Mouse (Mus musculus) ovary, adult 10 weeks (tissue): ENCODE results near the gene Ppp1r18. TPM values are rescaled to one million over a fixed set of nuclear protein-coding genes. Genes with fewer than 3 reads are reported as not detected.

ENCODE experiments used
- polyA plus RNA-seq: library from polyadenylated mRNA; stranded (reverse); fragments of 350-450 nt; fragmentation: Illumina TruSeq; extraction: RNeasy Lipid Tissue Mini Kit (QIAGEN cat#74804); gene quantifications from one replicate; pipeline ENCODE4 v1.2.3, GENCODE M21; 2014

Ppp1r18 gene
- polyA plus RNA-seq = 2.1 TPM

DNA sequence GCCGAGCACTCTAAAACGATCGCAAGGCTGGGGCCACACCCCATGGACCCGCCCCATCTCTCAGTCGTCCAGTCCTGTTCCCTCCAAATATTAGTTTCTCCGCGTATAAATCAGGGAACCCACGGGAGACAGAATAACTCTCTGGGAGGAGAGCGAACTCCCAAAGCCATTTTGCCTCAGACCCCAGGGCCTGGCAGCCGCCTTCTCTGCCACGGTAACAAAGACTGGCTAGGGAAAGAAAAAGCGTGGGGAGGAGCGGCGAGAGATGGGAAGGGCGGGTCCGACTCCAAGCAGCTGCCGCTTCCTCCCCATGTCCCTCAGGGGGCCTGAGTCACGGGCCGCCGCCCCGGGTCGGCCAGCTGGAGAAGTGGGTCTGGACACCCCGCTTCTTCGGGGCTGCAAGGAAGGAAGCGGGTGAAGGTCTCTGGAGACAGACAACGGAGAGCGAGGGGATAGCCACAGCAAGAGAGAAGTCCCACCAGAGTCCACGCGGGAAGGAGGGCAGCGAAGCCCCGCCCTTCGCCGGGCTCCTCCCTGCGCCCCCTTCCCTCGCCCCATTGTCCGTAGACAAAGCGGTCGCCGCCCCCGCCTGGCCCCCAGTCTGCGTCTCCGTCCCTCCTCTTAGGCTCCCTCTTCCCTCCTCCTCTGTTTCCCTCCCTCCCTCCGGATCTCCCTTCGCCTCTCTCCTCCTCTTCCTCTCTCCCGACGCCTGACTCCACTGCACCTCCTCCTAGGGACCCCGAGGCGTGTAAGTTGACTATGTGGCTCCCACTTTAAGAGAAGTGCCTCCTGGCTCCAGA, at the start of gene Ppp1r18:
Ppp1r18 (plus strand) TSS at position 113 of the 800 bp plus-strand sequence.

DNA sequence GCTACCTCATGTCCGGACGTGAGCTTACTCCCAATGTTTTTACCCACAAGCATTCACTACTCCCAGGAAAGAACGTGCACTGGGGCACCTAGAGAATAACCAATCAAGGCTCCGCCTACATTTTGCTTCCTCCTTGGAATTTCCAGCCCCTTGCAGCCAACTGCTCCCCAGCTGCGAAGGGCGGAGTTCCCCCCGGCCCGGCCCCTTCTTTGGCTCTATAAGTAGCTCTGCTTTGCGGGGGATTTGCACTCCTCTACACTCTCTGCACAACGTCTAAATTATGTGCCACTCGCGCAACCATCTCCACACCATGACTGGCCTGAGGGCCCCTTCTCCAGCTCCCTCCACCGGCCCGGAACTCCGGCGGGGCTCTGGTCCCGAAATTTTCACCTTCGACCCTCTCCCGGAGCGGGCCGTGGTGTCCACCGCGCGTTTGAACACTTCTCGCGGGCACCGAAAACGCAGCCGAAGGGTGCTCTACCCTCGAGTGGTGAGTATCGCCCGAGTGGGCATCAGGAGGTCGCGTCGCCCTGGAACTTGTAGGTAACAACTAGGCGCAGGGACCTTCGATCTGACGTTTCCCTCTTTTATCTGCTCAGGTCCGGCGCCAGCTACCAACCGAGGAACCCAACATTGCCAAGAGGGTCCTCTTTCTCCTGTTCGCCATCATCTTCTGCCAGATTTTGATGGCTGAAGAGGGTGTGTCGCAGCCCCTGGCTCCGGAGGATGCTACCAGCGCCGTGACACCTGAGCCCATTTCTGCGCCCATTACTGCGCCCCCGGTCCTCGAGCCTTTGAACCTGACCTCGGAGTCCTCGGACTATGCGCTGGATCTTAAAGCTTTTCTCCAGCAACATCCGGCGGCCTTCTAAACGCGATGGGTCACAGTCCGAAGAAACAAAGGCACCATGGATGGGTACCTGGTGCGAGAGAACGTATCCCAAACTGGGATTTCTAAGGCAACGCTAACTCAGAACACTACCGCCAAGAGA, 43.7 kb upstream of the Ppp1r18 start, which contains the start of gene Ier3:
Ier3 (plus strand) TSS at position 246 of the 992 bp plus-strand sequence.

GRCm38 (mm10) chr17:35822964-35823937, 42.1 kb upstream of the Ppp1r18 start, which contains the start of gene Flot1:
TSS of gene Flot1 (plus strand) at chr17:35823230.

GRCm38 (mm10) chr17:35838122-35838544, 27.3 kb upstream of the Ppp1r18 start, which contains the start of gene Tubb5:
TSS of gene Tubb5 (minus strand) at chr17:35838306.

DNA sequence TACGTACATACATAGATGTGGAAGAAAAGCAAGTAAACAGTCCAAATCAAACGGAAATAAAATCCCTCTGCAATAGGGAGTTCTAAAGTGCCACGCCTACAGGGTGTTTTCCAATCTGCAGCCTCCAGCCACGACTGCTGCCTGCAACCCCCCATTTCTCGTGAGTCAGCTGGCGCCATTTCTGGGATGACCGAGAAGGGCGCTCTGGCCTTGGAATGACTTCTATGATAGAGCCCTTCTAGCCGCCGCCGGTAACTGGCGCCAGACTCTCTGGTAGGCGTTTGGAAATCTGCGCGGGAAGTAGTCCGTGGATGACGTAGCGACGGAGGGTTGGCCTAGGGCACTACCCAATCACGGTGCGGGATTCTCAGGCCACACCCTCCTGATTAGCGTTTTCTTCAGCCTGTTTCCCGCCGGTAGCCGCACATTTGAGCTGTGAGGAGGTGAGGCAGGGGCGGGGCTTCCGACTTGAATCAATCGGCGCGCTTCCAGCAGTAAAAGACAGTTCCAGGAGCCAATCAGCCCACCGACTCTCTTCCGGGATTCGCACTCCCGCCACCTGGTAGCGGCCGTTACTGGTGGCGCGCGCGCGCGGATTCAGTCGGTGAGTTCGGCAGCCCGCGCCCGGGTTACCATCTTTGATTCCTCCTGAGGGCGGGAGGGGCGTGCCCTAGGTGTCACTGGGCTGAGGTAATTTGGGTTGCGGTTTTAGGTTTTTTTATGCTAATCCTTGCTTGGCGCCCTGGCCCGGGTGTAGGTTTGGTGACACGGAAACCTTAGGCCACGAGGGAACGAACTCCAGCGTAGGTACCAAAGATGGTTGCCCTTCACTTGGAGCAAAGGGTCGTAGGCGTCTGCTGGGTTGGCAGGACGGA, 24.1 kb upstream of the Ppp1r18 start, which contains the start of gene Mdc1:
Mdc1 (plus strand) TSS at position 440 of the 875 bp plus-strand sequence.

DNA sequence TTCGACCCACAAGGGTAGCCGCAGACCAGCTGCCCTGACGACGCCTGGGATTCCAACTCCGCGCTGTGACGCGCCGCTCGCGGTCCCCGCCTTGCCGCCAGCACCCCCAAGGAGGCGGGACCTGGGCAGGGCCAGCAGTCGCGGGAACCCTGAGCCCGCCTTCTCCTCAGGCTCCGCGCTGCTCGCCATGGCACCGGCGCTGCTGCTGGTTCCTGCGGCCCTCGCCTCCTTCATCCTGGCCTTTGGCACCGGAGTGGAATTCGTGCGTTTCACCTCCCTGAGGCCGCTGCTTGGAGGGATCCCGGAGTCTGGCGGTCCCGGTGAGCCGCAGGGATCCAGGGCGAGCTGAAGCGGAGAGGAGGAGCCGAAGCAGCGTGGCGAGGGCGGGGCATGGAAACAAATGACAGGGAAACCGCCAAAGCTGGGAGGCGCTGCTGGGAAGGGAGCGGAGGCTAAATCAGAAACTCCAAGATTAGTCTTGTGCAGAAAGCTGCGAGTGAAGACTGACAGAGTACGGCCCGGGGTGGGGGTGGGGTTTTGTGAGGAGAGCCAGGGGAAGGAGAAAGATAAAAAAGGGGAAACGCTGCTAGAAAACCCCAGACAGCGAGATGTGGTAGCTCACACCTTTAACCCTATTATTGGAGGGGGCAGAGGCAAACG, 4.1 kb upstream of the Ppp1r18 start, which contains the start of gene Nrm:
Nrm (plus strand) TSS at position 121 of the 660 bp plus-strand sequence.

DNA sequence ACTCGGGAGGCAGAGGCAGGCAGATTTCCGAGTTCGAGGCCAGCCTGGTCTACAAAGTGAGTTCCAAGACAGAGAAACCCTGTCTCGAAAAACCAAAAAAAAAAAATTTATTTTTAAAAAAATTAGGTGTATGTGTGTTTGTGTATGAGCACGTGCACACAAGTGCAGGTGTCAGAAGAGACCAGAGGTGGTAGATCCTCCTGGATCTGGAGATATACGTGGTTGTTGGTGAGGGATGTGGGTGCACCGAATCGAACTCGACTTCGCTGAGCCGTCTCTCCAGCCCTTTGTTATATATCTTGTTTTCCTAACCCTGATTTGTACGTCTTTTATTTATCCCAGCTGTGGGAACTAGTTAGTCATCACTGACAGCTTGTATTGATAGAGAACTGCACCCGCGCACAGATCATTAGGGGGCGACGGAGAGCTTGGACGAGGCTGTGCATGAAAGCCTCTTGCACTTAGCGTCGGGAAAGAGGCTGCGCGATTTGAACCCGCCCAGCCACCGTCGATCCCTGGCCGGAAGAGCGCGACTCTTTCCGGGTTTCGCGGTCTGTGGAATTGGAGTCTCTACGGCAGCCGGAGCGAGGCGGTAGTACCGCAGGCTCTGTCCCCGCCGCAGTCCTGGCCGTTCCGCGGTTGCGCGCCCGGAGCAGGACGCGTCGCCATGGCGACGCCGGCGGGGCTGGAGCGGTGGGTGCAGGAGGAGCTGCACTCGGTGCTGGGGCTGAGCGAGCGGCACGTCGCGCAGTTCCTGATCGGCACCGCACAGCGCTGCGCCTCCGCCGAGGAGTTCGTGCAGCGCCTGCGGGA, 14.1 kb downstream of the Ppp1r18 start, which contains the start of gene Dhx16:
Dhx16 (plus strand) TSS at position 575 of the 813 bp plus-strand sequence.

GRCm38 (mm10) chr17:35896781-35897643, 31.6 kb downstream of the Ppp1r18 start, which contains the start of gene 2310061I04Rik:
TSS of gene 2310061I04Rik (minus strand) at chr17:35897431.

DNA sequence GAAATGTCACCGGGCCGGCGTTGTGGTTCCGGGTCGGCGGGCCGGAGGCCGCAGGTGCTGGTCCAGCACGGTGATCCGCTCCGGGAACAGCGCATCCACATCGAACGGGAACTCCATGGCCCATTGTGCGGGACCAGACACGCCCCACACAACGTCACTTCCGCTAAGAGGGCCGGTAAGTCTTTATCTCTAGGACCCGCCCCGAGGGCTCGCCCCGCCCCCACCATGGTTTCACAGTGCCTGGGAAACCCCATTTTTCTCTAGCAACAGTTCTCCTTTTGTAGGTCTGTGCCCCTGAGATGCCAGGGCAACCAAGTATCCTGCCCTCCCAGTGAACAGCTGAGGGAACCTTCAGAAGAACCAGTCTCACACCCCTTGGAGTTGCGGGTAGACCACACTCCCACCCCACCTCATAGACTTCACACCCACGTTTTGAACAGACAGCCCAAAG, 44.6 kb downstream of the Ppp1r18 start, which contains the start of gene Atat1:
Atat1 (minus strand) TSS at position 157 of the 451 bp plus-strand sequence.

GRCm38 (mm10) chr17:35916297-35917142, 51.1 kb downstream of the Ppp1r18 start, which contains the start of the genes Mrps18b and Ppp1r10:
TSS of gene Mrps18b (minus strand) at chr17:35916389.
TSS of gene Ppp1r10 (plus strand) at chr17:35916434.

Other genes starting within 250 kb of the Ppp1r18 start
- not detected for gene Gm9573, start 239.0 kb upstream of the Ppp1r18 start, polyA plus RNA-seq
- 0.17 TPM for gene Mucl3, start 221.9 kb upstream of the Ppp1r18 start, polyA plus RNA-seq
- gene Vars2, start 198.0 kb upstream of the Ppp1r18 start, polyA plus RNA-seq = 0.48 TPM
- 2.4 TPM for gene Gtf2h4, start 191.9 kb upstream of the Ppp1r18 start, polyA plus RNA-seq
- 7.1 TPM for gene Ddr1, start 161.0 kb upstream of the Ppp1r18 start, polyA plus RNA-seq
- gene Ier3, start 43.9 kb upstream of the Ppp1r18 start, polyA plus RNA-seq = 7.2 TPM
- gene Flot1, start 42.4 kb upstream of the Ppp1r18 start, polyA plus RNA-seq = 6.8 TPM
- gene Tubb5, start 27.3 kb upstream of the Ppp1r18 start, polyA plus RNA-seq = 165 TPM
- 27.0 TPM for gene Mdc1, start 24.1 kb upstream of the Ppp1r18 start, polyA plus RNA-seq
- gene Nrm, start 4.3 kb upstream of the Ppp1r18 start, polyA plus RNA-seq = 4.5 TPM
- gene Dhx16, start 14.2 kb downstream of the Ppp1r18 start, polyA plus RNA-seq = 17.6 TPM
- gene 2310061I04Rik, start 31.8 kb downstream of the Ppp1r18 start, polyA plus RNA-seq = 11.3 TPM
- gene Atat1, start 44.5 kb downstream of the Ppp1r18 start, polyA plus RNA-seq = 8.8 TPM
- 14.5 TPM for gene Mrps18b, start 50.8 kb downstream of the Ppp1r18 start, polyA plus RNA-seq
- gene Ppp1r10, start 50.8 kb downstream of the Ppp1r18 start, polyA plus RNA-seq = 47.7 TPM
- 63.5 TPM for gene Abcf1, start 104.2 kb downstream of the Ppp1r18 start, polyA plus RNA-seq
- 1.6 TPM for gene Gnl1, start 114.3 kb downstream of the Ppp1r18 start, polyA plus RNA-seq
- 4.4 TPM for gene Prr3, start 114.6 kb downstream of the Ppp1r18 start, polyA plus RNA-seq
- 2.5 TPM for gene H2-T24, start 155.0 kb downstream of the Ppp1r18 start, polyA plus RNA-seq
- gene H2-T23, start 167.3 kb downstream of the Ppp1r18 start, polyA plus RNA-seq = 2.5 TPM
- gene H2-T22, start 177.2 kb downstream of the Ppp1r18 start, polyA plus RNA-seq = 8.8 TPM
- gene Gm6034, start 177.4 kb downstream of the Ppp1r18 start, polyA plus RNA-seq = not detected
- not detected for gene Gm11127, start 192.8 kb downstream of the Ppp1r18 start, polyA plus RNA-seq